Mouse (Mus musculus): ENCODE measurements around the gene Lrrc39.

GRCm38 (mm10) chr3:116547430-116547829, 15.3 kb upstream of the Lrrc39 start:
- no peak for TF ChIP-seq CTCF (IDR thresholded peaks at IDR 0.05; ENCODE audit: low read depth, low read length)
- no peak for TF ChIP-seq TAL1 (conservative IDR thresholded peaks at IDR 0.05; ENCODE audit: low read depth, low read length)
- TF ChIP-seq GATA1 (IDR thresholded peaks at IDR 0.05; ENCODE audit: borderline replicate concordance, low read length): no peak
- no peak for TF ChIP-seq GATA2 (IDR thresholded peaks at IDR 0.05; ENCODE audit: borderline replicate concordance, low read depth, low read length)
